Mouse (Mus musculus) frontal cortex, postnatal 25 days (tissue): ENCODE data around the gene Myof.

Experiments
- DNase-seq, 2 experiments: peaks; one replicate each; pipeline ENCODE4 v3.0.0; 2022; ENCODE audit warnings: low spot score in 2 of 2

Myof gene

DNA sequence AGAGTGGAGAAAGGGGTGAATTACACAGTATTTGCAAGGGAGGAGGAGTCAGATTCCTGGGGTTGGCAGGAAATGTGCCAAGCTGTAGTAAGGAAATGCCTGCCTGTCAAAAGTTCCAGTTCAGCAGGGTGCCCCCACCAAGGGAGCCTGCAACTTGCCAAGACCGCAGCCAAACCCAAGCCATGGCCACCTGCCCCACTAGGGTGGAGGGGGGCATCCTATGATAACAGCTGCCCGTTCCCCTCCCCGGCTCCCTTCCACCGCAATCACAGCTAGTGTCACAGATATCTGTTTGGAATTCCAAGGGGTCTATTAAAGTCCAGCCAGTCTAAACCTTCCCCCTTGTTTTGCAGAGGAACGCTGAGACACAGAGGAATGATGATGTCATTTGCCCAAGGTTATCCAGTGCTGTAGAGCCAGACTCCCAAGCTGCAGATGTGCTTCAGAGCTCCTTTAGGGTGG lies 1.1 kb downstream of the Myof start:
- DNase-seq, result no peak

DNA sequence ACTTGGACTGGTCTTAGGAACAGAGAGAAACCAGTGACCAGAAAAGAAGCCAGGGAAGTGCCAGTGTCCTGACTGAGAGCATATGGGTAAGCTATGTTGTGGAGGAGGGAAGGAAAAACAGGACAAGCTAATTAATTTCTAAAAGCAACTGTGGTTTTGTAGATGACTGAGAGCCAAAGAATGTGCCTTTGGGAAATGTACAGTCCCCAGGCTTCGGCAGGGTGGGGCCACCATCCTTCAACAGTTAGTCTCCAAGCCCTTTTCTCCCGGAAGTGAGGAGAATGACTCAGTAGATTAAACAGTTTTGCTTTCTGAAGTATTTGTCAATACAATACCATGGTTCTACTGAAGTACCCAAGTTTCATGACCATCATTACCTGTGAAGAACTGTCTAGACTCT lies 5.1 kb downstream of the Myof start:
- no peak for DNase-seq

DNA sequence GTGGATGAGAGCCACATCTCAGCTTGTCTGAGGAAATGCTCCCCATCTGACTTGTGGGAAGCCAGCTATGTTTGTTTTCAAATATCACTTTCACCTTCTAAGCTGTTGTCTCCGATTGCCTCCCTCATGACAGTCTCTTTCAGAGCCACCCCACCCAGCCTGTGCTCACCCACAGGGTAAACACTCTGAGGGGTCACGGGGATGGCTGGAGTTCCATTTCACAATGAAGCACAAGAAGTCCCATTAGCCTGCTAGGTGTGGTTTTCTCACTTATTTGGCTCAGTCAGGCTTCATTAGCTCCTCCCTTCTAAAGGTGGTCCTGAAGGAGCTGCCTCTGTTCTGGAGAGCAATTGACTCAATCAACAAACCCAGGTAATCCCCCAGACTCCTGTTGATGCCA lies 7.6 kb downstream of the Myof start:
- no peak for DNase-seq

DNA sequence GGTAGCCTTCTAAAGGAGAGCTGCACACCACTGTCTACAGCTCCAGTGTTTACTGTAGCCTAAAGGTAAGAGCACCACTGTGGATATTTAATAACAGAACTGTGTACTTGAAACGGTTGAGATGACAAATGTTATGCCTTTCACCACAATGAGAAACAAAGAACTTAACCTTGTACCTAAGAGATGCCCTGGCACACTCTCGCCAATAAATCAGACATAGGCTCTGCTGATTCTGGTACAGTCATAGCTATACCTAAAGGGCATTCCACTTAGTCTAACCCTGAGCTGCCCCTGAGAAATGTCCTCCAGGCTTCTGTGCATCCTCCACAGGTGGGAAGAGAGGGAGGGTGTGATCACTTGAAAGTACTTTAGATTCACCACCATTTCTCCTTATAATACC lies 8.7 kb downstream of the Myof start:
- DNase-seq, result no peak

DNA sequence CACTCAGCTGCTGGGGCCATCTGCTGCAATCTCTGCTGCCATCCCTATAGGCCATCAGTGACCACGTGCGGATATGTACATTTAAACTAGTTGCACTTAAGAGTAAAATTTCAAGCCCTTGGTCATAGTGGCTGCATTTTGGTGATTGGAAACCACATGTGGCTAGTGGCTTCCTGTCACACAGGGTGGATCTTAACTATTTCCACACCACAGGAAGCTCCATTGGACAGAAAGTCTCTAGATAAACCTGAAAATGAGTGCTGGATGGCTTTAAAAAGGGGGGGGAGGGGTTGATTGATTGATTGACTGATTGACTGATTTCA lies 9.7 kb downstream of the Myof start:
- DNase-seq, result no peak

DNA sequence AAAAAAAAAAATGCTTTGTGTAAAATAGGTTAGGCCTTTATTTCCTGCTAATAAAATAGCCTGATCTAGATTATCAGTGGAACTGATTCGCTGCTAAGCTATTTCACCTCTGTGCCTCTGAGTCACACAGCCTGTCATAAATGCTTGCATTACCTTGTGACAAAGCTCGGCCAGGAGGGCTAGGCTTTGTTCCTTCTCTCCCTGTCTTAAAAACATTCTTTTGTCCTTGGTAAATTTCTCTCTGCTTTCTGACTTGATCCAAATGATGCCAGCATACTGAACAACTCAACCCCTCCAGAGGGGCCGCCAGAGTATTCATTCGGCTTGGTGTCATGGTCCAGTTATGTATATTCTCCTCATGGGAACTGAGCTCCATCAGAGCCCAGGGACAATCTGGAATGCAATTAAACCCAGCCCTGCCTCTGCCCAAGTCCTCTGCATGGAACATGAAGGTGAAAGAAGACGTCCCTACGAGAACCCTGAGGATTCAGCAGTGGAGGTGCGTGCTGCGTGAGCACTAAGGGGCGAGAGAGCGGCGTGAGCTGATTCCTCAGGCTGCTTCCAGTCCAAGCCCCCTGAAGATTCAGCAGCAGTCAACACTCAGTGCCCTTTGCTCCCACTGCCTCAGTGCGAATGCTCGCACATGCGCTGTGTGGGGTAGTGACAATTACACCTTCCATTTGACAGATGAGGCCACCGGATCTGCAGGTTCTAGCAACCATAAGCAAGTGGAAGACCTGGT lies 10.2 kb downstream of the Myof start:
- DNase-seq, result no peak

DNA sequence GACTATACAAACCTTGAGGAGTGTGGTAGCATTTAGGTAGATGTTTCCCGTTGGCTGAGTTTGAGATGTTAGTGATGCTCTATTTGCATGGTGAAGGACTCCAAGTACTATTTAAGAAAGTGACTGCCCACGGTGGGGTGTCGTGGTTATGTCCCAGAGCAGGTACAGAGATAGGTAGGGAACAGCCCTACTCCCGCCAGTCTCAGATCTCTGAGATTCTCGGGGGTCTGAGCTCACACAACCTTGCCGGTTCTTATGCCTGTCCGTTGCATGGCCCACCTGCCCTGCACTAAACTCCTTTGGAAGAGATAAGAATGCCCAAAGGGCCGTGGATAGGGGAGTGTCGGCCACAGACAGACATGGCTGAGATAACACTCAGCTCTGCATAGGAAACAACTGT lies 12.2 kb downstream of the Myof start:
- no peak for DNase-seq

DNA sequence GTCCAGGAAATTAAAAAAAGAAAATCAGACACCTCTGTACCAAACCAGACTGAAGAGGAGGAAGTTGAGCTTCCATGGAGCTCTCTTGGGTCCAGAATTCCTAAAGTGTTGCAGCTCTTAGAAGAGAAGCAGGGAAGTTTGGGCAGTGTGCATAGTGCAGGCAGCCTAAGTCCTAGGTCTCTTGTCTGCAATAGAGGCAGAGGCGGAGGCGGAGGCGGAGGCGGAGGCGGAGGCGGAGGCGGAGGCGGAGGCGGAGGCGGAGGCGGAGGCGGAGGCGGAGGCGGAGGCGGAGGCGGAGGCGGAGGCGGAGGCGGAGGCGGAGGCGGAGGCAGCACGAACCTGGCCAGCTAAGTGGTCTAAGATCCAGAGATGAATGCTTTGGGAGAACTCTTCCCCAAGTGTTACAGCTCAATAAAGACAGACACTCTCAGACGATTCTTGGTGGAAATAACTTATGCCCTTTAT lies 12.7 kb downstream of the Myof start:
- DNase-seq, result no peak

DNA sequence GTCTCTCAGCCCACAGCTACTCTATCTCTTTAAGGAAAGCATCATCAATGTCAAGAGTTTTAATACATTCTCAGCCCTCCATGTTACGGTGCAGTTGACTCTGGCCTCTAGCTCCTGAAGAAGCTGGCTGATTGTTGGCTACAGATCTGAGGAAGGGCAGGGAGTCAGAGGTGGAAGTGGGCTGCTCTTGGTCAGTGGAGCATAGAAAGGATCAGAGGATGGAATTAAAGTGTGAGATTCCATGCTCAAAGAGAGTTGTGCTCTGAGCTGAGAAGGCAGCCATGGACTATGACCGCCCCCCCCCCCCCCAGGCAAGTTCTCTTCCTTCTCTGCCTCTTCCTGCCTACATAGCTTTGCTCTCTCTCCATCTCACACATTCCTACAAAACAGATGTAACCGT lies 13.5 kb downstream of the Myof start:
- DNase-seq, result no peak

DNA sequence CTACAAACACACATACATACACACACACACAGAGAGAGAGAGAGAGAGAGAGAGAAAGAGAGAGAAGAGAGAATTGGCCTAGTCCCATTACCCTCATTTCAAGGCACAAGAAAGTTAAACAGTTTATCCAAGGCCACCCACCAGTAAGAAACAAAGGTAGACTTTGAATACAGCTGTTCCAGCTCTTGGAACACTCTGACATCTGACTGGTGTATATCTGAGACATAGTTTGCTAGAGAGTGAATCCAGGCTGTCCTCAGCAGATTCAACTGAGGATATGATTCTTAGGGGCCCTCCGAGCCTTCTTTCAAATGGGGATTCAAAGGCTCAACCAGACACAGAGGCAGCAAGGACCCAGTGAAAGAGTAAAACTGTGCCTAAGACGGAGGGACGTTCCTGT lies 14.1 kb downstream of the Myof start:
- no peak for DNase-seq

DNA sequence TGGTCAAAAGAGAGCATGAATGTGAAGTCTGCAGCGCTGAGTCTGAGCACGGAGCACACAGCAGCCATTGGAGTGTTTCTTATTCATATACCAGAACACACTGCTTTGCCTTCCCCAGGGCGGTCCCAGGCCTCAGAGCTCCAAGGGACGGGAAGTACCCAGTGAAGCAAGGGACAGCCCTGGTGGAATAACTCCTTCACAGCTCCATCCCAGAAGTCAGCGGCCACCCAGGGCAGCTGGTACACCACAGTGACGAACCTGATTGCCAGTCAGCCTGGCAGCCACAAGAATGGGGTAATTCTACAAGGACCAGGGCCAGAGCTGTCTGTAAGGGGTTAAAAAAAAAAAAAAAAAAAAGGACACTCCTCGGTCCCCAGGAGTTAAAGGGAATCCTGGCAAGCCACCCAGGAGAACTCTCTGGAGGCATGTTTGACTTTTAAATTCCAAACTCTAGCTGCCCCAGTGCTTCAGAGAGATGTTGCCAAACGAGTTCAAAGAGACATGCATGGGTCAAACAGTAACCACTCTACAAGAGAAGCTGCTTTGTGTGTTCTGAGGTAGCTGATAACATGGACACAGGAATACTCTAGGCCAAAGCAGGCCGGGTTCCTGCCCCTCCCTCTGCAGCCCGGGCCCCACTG lies 15.4 kb downstream of the Myof start:
- no peak for DNase-seq

DNA sequence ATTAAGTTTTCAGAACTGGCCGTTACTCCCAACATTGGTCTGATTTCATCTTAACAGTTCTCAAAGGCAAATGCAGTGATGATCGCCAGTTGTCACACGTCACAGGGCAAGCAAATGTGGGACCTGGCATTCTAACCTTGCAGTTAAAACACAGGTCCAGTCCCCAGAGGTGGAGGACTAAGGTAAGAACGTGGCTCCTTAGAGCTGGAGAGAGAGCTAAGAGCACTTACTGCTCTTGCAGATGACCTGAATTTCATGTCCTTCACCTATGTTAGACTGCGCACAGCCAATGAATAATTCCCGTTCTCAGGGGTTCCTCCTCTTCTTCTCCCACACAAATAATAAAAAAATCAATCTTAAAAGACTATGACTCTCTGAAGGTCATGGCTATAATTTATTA lies 16.0 kb downstream of the Myof start:
- no peak for DNase-seq

DNA sequence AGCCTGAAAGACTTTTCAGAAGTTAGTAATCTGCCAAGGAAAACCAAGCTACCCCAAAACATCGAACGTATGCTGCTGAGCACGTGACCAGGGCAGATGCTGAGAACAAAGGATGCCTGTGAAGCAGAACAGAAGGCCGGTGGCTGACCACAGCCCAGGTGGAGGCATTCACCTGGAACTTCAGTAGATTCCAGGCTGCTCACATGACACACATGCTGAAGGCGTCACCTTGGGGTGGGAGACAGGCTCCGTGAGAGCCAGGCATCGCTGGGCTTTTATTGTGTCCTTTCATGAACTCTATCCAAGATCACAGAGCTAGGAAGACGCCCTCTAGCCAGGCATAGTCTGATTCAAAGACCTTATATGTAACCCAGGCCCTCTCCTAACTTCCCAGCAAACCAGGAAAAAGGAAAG lies 17.2 kb downstream of the Myof start:
- no peak for DNase-seq

DNA sequence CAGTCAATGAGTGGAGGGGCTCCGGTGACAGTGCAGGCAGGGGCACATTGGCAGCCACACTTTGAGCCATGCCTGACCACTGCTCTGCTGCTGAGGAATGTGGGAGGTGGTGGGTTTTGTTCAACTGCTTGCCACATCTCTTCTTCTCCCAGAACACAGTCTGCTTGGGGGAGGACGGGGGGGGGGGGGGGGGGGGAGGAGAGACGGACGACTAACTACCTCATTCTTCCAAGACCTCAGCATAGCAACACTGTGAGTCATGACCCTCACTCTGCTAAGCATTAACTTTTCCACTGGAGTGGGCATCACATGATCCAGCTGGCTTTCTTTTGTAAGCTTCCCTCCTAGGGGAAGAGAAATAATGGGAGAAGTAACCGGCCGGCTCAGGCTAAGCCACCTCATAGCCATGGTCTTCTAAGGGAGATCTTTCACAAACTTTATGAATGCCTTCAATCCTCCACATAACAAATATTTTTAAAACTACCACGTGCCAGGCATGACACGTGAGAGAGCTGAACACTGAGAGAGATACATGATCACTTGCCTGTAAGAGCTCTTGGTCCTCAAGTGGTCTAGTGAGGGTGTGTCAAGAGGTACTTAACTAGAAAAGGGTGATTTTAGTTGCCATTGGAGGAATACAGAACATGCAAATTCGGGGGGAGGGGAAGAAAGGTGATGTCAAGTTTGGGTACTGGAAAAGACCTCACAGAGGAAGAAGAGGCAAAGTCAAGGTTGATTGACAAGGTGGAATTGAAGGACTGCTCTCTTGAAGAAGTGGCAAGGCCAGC lies 17.9 kb downstream of the Myof start:
- no peak for DNase-seq

DNA sequence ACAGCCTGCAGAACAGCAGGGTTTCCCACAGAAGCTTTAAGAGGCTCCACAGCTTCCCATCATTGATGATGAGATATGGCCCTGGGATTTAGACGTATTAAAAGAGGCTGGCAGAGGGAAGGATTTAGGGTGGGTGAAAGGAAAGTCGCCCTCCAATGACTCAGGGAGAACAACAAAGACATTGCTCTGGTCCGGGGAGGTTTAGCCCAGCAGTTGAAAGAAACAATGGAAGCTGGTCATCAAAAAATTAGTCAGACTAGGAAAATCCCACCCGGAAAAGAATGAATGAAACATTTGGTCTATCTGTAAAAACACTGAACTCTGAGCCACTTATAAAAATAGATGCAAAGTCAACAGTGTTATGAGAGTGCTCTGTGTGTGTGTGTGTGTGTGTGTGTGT lies 19.8 kb downstream of the Myof start:
- no peak for DNase-seq

DNA sequence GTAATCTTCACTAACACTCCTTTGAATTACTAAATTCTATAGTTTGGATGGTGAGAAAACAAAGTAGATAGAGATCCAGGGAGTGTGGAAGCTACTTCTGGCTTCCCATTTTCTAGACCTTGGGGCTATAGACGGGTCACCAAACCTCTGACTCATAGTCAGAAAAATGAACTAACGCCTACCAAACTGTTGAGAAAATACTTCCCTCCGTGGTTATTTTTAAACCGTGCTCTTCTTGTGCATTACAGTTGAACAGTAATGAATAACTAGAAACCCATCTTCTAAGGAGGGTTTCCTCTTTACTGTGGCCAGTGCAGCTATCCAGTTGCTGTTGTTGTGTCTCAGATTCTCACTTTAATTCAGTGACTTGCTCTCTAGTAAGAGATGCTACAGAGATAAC lies 20.7 kb downstream of the Myof start:
- no peak for DNase-seq

DNA sequence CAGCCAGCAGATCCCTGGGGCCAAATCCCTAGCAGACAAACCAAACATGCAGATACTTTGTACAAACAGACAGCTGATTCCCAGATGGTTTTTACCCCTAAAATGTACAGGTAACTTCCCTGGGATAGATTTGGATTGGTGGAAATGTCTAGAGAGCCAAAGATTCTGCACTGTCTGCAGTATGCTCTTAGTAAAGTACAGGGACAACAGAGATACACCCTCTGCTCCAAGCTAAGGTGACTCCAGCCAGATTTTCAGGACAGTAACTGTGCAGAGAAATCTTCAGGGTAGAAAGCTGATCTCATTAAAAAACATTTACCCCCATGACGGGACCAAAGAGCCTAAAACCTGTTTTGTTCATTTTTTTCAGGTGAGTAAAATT lies 27.5 kb downstream of the Myof start:
- no peak for DNase-seq

DNA sequence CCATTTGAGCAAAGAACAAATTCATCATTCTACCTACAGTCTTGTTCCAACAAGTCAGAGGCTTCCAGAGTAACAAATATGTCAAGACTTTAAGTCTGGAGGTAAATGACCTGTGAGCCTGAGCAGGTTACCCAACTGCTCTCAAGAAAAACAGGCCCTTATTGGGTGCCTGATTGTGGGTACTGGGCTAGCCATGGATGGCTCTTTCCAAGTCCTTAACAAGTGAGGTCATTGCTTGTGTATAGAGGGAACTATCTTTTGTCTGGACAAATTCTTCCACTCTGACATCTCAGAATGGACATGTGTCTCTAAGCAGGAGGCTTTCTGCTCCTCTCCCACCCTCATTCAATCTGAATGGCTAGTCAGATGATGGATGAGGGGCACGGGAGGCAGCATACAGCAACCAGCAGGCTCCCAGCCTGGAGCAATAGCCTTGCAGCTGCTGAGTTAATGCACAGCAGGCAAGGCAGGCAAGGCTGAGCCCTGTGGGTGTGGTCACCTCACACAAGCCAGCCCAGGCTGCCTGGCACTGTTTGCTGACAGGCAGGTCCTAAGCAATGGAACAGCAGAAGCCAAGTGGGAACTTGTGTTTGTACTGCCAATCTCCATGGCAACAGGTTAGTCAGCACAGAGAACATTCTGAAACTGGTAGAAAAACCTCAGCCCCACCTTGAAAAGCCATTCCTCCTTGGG lies 28.1 kb downstream of the Myof start:
- peak; percentile 23 to 30 for DNase-seq

DNA sequence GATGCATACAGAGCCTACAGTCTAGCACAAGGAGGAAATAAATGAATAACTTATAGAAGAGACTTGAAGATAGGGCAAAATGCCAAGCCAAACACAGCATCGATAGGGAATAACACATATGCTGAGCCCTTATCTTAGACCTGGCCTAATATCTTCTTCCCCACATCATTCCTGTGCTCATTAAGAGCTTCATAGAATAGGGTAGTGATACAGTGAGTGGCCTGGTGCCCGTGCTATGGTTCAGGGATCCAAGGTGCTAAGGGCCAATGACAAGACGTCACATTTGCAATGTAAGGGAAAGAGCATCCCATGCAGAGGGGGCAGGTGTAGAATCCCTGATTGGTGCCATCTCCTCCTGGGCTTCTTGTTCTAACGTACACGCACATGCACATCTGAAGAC lies 28.9 kb downstream of the Myof start:
- DNase-seq, result no peak

DNA sequence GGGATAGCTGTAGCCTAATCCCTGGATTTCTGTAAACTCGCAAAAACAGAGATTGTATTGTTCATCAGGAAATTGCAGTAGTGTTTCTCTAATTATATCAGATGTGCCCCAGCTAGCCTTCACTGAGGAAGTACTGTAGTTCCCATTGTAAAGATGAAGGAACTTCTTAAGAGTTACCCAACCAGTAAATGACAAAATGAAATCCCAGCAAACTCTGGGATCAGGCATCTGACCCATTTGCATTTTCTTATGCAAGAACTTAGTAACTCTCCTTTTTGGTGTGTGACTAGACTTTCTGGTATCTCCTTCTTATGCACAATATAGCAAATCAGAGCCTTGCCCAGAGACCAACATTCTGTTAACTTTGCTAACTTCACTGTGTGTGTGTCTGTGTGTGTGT lies 32.0 kb downstream of the Myof start:
- DNase-seq, result no peak

DNA sequence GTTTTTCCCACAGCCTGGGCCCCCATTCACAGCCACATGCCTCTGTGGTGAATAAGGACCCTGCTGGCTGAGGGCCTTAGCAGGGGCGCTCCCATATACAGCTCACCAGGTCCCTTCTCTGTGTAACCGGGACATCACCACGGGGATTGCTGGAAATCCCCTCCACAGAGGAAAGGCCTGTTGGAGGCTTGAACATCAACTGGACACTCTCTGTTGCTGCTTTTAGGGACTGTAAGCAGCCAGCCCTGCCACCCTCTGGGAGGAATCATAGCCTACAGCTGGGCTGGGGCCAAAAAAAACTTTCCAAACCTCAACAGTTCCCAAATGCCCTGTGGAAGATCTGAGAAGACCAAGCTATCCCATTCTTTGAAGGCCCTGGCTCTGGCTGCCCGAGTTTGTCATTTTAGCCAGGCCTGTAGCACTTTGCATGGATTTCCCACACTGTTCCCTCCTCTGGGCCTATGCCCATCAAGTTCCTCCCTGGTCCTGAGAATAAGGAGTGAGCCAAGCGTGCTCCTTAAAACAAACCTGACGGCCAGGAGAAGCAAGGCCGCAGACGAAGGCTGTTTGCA lies 38.5 kb downstream of the Myof start:
- DNase-seq, result no peak
